Mouse (Mus musculus) hindbrain, embryonic 14.5 days (tissue): ENCODE data around the gene Ogg1. TPM values are rescaled to one million over a fixed set of nuclear protein-coding genes. Genes with fewer than 3 reads are reported as not detected.
A peak's percentile ranks its signal among the peaks of the same experiment; 100 is the strongest.

Source experiments
- ATAC-seq: fragments of 200-750 bp; cut with Nextera tagmentation; 2 replicates; pipeline ENCODE4 v1.8.0; 2017; ENCODE audit warnings: moderate number of reproducible peaks, mild to moderate bottlenecking, moderate TSS enrichment, moderate library complexity; ENCODE audit not compliant: low FRiP score
- DNase-seq: peaks from one replicate; pipeline ENCODE4 v3.0.0-alpha.2; 2015; ENCODE audit warnings: low spot score
- H3K27ac ChIP-seq: fragments of 300-500 bp; sonication (generic); 2 replicates; pipeline ENCODE4 v1.5.1; 2014; ENCODE audit warnings: mild to moderate bottlenecking, moderate library complexity
- H3K27me3 ChIP-seq: fragments of 300-500 bp; sonication (generic); 2 replicates; pipeline ENCODE4 v1.6.1; 2014; ENCODE audit warnings: mild to moderate bottlenecking, low read length, mixed read lengths; ENCODE audit not compliant: control insufficient read depth, insufficient read depth
- H3K36me3 ChIP-seq: fragments of 300-500 bp; sonication (generic); replicated peaks from 2 replicates; pipeline ENCODE4 v1.6.1; 2014; ENCODE audit not compliant: control insufficient read depth, insufficient read depth
- H3K4me1 ChIP-seq: fragments of 300-500 bp; sonication (generic); replicated peaks from 2 replicates; pipeline ENCODE4 v1.6.1; 2014; ENCODE audit warnings: antibody characterized with exemption, low read length, mixed read lengths; ENCODE audit not compliant: control insufficient read depth, insufficient read depth
- H3K4me2 ChIP-seq: fragments of 300-500 bp; sonication (generic); replicated peaks from 2 replicates; pipeline ENCODE4 v1.6.1; 2014; ENCODE audit warnings: mild to moderate bottlenecking, moderate library complexity
- H3K4me3 ChIP-seq: fragments of 300-500 bp; sonication (generic); replicated peaks from 2 replicates; pipeline ENCODE4 v1.5.1; 2014; ENCODE audit warnings: mild to moderate bottlenecking, low read length
- H3K9ac ChIP-seq: fragments of 300-500 bp; sonication (generic); 2 replicates; pipeline ENCODE4 v1.6.1; 2014
- H3K9me3 ChIP-seq: fragments of 300-500 bp; sonication (generic); 2 replicates; pipeline ENCODE4 v1.6.1; 2016; ENCODE audit warnings: low read length; ENCODE audit not compliant: control insufficient read depth
- WGBS: fragments of 180-500 bp; shearing (Covaris S2); extraction: QIAGEN DNeasy Blood & Tissue Kit; methylation state at CpG from one replicate; pipeline ENCODE4 v1.1.7; 2014; 5-methylcytosine and 5-hydroxymethylcytosine counted together
- polyA plus RNA-seq: library from polyadenylated mRNA; unstranded; fragments of >200 nt; fragmentation: Nextera tagmentation; extraction: Ambion mirVana; gene quantifications from 2 replicates; pipeline ENCODE4 v1.2.1, GENCODE M21; 2014

Gene Ogg1
- polyA plus RNA-seq, 1 experiment from 2014 or later, result 8.4 TPM

GRCm38 (mm10) chr6:113341574-113341973 lies 14.8 kb downstream of the Ogg1 start:
- 89% methylated on average over 6 of the region's 6 CpGs for WGBS
- H3K4me2 ChIP-seq, result peak overlapping the region; percentile 75
- peaks cover 31% of the 10 kb centered on the region for H3K4me1 ChIP-seq

GRCm38 (mm10) chr6:113342297-113342696 lies 15.5 kb downstream of the Ogg1 start:
- Histone ChIP-seq H3K27ac (no peak overlapping the region), H3K36me3 (peaks cover 36% of the 10 kb centered on the region), H3K9me3 (no peaks in the 10 kb centered on the region), H3K4me3 (peak overlapping the region; percentile 54), H3K4me1 (peaks cover 31% of the 10 kb centered on the region), H3K9ac (peak overlapping the region; percentile 82; the same call in 1 of the 2 replicates), H3K27me3 (no peaks in the 10 kb centered on the region), H3K4me2 (peak overlapping the region; percentile 75)
- ATAC-seq (no peak), DNase-seq (no peak)
- 42% methylated on average over 5 of the region's 7 CpGs for WGBS

More at GRCm38 (mm10) chr6:113341574-113341973, 14.8 kb downstream of the Ogg1 start:
- DNase-seq, result no peak
- peaks cover 41% of the 10 kb centered on the region for H3K36me3 ChIP-seq
- ATAC-seq, result no peak
- no peak overlapping the region for H3K27ac ChIP-seq
- H3K4me3 ChIP-seq, result no peak overlapping the region
- H3K9me3 ChIP-seq, result no peaks in the 10 kb centered on the region
- no peak overlapping the region for H3K9ac ChIP-seq
- H3K27me3 ChIP-seq, result no peaks in the 10 kb centered on the region

GRCm38 (mm10) chr6:113343177-113344092 lies 16.7 kb downstream of the Ogg1 start, which contains the start of gene Camk1:
Gene Camk1, minus strand, starts transcription at chr6:113343984.
- Histone ChIP-seq H3K9me3 (no peaks in the 10 kb centered on the region), H3K36me3 (peaks cover 25% of the 10 kb centered on the region), H3K4me1 (peaks cover 31% of the 10 kb centered on the region), H3K27me3 (no peaks in the 10 kb centered on the region), H3K27ac (peak within 1 kb of the TSS; percentile 29), H3K4me2 (peak within 1 kb of the TSS; percentile 75), H3K9ac (peak within 1 kb of the TSS; percentile 82), H3K4me3 (peak within 1 kb of the TSS; percentile 54)
- DNase-seq (peak; percentile 62), ATAC-seq (peak; percentile 79)
- 16% methylated on average over 32 of the region's 32 CpGs for WGBS

GRCm38 (mm10) chr6:113344321-113344720 lies 17.5 kb downstream of the Ogg1 start:
- ATAC-seq (no peak), DNase-seq (no peak)
- Histone ChIP-seq H3K36me3 (peaks cover 16% of the 10 kb centered on the region), H3K9me3 (no peaks in the 10 kb centered on the region), H3K27me3 (no peaks in the 10 kb centered on the region), H3K4me1 (peaks cover 31% of the 10 kb centered on the region), H3K4me3 (no peak overlapping the region), H3K27ac (no peak overlapping the region; the same call in 1 of the 2 replicates), H3K9ac (peak overlapping the region; percentile 82; the same call in 1 of the 2 replicates), H3K4me2 (peak overlapping the region; percentile 75)
- 53% methylated on average over 2 of the region's 2 CpGs for WGBS

- Histone ChIP-seq H3K9me3 (no peaks in the 10 kb centered on the region), H3K4me3 (no peak overlapping the region), H3K9ac (no peak overlapping the region), H3K36me3 (no peaks in the 10 kb centered on the region), H3K4me1 (peaks cover 26% of the 10 kb centered on the region), H3K27me3 (no peaks in the 10 kb centered on the region), H3K27ac (no peak overlapping the region), H3K4me2 (no peak overlapping the region)
- WGBS, result 84% methylated on average over 4 of the region's 4 CpGs
- ATAC-seq (no peak), DNase-seq (no peak)
These were observed 20.1 kb downstream of the Ogg1 start for GRCm38 (mm10) chr6:113346897-113347296.

GRCm38 (mm10) chr6:113350538-113350937 lies 23.8 kb downstream of the Ogg1 start:
- no peaks in the 10 kb centered on the region for H3K27me3 ChIP-seq
- ATAC-seq, result no peak

GRCm38 (mm10) chr6:113351161-113351560 lies 24.4 kb downstream of the Ogg1 start:
- H3K9me3 ChIP-seq, result no peaks in the 10 kb centered on the region
- H3K4me1 ChIP-seq, result no peaks in the 10 kb centered on the region
- no peak for DNase-seq
- H3K4me3 ChIP-seq, result no peak overlapping the region
- H3K27ac ChIP-seq, result no peak overlapping the region
- 100% methylated on average over 1 of the region's 1 CpGs for WGBS
- H3K9ac ChIP-seq, result no peak overlapping the region
- ATAC-seq, result no peak
- H3K27me3 ChIP-seq, result no peaks in the 10 kb centered on the region
- no peaks in the 10 kb centered on the region for H3K36me3 ChIP-seq
- H3K4me2 ChIP-seq, result no peak overlapping the region

More at GRCm38 (mm10) chr6:113350538-113350937, 23.8 kb downstream of the Ogg1 start:
- H3K9ac ChIP-seq, result no peak overlapping the region
- no peaks in the 10 kb centered on the region for H3K9me3 ChIP-seq
- DNase-seq, result no peak
- no peaks in the 10 kb centered on the region for H3K36me3 ChIP-seq
- no peaks in the 10 kb centered on the region for H3K4me1 ChIP-seq
- no peak overlapping the region for H3K4me2 ChIP-seq
- H3K27ac ChIP-seq, result no peak overlapping the region
- no peak overlapping the region for H3K4me3 ChIP-seq

GRCm38 (mm10) chr6:113351653-113352052 lies 24.9 kb downstream of the Ogg1 start:
- no peaks in the 10 kb centered on the region for H3K4me1 ChIP-seq
- 62% methylated on average over 10 of the region's 10 CpGs for WGBS
- no peaks in the 10 kb centered on the region for H3K9me3 ChIP-seq

GRCm38 (mm10) chr6:113352820-113353219 lies 26.0 kb downstream of the Ogg1 start:
- Histone ChIP-seq H3K4me2 (no peak overlapping the region), H3K4me3 (no peak overlapping the region), H3K4me1 (no peaks in the 10 kb centered on the region), H3K27ac (no peak overlapping the region), H3K36me3 (no peaks in the 10 kb centered on the region), H3K27me3 (no peaks in the 10 kb centered on the region), H3K9me3 (no peaks in the 10 kb centered on the region), H3K9ac (no peak overlapping the region)
- WGBS, result 75% methylated on average over 3 of the region's 3 CpGs
- ATAC-seq (no peak), DNase-seq (no peak)

More at GRCm38 (mm10) chr6:113351653-113352052, 24.9 kb downstream of the Ogg1 start:
- H3K9ac ChIP-seq, result no peak overlapping the region
- DNase-seq, result no peak
- H3K4me3 ChIP-seq, result no peak overlapping the region
- no peak overlapping the region for H3K27ac ChIP-seq
- H3K36me3 ChIP-seq, result no peaks in the 10 kb centered on the region
- ATAC-seq, result no peak
- H3K27me3 ChIP-seq, result no peaks in the 10 kb centered on the region
- no peak overlapping the region for H3K4me2 ChIP-seq
